Mouse (Mus musculus) urinary bladder, postnatal 4 days (tissue): ENCODE measurements at regions not wholly inside any gene's neighbourhood (a gene's known extent, or its start where the extent isn't known, plus 50 kb on each side); places are given as distances from the start of the nearest gene placed in this dataset.

ENCODE experiments used
- DNase-seq, 2 experiments: peaks; one replicate each; pipeline ENCODE4 v3.0.0; 2021 to 2022; ENCODE audit warnings: low spot score in 2 of 2

DNA sequence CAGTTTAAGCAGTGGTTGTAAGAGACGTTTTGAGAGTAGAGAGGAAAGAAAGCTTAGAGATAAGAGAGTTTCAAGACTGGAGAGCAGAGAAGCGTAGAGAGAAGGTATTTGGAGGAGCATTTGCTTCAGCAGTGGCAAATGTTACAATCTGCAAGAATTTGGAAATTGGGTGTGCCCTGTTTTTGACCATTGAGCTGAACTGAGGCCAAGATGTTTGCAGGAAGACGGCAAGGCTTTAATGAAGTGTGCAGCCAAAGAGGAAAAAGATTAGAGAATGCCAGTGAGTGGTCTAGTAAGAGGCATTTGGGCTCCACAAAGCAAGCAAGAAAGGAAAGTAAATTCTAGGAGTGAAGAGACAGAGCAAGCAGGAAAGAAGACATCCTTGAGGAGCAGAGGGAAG lies 168.8 kb upstream of the Fggy start:
- no peak for DNase-seq

DNA sequence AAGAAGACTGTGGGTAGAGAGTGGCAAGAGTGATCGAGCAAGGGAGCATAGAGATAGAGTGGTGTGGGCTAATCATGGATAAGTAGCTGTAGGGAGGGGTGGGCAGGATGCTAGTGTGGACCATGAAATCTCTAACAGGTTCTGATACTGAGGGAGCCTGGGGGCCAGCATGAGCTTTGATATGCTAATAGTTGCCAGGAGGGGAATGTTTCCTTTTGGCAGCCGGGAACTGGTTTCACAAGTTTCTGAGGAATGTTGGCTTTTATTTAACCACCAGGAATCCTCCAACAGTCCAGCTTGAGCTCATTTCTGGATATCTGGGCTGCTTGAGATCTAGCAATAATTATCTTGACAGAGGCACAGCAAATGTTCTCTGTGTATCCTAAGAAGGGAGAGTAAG lies 167.7 kb upstream of the Fggy start:
- no peak for DNase-seq

DNA sequence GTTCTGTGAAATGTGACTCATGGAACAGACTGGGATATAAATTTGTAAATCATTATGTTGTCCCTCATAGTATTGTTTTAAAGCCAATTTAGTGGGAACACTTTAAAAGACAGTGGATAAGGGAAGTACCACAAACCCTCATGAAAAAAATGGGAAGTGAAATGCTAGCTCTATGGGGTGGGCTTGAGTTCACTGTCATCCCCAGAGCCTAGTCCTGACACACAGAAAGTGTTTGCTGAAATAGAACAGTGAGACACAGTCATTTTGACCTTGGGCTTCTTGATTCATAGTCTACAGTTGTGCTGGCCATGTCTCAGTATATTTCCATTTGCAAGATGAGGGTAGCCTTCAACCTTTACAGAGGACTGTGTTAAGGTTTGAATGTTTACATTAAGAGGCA lies 166.8 kb upstream of the Fggy start:
- no peak for DNase-seq

DNA sequence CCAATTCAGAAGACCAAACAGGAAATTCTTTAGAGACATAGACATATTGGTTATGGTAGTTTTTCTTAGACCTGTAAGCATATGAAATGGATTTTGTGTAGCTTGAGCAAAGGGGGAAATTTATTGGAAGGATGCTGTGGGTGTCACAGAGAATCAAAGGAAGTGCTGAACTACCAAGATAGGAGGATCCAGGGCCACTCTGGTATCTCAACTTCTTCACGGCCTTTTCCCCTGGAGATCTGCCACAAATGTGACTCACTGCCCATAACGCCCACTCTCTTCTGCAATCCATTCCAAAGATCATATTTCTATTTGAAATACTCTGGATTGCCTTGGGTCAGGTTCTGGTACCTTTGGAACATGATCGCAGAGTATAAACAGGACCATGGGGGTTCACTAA lies 161.6 kb upstream of the Fggy start:
- DNase-seq = no peak

DNA sequence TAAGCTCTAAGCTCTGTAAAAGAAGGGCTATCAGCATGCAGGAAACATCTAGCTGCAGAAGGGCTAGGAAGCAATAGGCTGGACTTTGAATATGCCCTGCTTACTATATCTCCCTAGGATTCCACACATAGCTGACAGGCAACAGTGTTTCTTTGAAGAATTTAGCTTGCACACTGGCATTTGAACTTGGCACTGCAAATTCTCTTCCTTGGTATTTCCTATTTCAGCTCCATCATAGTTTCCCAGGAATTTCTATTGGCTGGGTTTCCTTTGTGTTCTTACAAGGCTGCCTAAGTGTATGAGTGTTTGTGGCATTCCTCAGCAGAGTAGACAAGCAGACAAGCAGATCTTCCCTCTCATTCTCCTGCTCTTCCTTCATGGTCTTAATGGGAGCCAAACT lies 159.0 kb upstream of the Fggy start:
- DNase-seq = no peak

DNA sequence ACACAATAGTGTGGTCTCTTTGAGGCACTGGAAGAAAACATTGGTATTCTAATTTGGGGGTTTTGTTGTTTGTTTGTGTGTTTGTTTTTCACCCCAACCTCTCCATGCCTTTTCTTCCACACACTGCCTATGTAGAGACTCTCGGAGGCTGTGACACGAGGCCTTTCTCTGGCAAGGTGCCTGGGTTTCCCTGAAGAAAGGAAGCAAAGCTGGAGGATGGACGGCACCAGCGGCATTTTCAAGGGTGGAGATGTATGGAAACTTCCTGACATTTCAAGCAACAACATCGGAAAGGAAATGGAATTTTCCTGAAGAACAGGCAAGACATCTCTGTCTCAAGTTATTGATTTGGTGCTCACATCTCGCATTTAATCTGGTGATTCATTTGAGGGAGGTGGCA lies 155.0 kb upstream of the Fggy start:
- DNase-seq = no peak

DNA sequence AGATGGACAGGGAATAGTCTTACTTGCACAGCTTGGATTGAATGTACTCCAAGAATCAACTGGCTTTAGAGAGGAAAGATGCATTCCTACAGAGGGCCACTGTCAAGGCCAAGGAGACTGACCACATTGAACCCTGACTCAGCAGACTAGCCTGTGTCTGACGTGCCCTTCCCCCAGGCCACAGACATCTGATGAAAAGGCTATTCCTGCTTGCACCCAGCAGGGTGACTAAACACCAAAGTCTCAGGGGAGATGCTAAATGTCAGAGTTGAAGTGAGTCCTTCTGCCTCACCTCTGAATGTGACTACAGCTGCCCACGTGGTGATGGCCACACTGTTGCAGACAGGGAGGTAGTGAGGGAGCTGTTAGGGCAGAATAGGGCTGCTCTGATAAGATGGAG lies 140.2 kb upstream of the Fggy start:
- no peak for DNase-seq

DNA sequence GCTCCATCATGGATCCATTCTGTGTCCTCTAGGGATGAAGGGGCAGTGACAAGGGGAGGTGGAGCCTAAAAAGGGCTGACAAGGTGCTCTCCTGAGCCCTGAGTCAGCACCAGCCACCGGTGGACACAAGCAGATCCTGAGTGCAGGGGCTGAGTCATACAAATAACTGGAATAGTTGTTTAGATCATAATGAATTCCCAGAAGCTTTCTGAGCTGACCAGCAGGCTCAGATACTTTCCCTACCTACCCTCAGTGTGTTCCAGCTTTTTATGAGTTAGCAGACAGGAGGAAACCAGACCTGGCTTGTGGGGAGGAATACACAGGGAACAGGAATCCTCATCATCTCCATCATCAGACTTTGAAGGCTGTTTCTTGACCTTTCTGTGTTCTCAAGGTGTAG lies 130.7 kb upstream of the Fggy start:
- no peak for DNase-seq

DNA sequence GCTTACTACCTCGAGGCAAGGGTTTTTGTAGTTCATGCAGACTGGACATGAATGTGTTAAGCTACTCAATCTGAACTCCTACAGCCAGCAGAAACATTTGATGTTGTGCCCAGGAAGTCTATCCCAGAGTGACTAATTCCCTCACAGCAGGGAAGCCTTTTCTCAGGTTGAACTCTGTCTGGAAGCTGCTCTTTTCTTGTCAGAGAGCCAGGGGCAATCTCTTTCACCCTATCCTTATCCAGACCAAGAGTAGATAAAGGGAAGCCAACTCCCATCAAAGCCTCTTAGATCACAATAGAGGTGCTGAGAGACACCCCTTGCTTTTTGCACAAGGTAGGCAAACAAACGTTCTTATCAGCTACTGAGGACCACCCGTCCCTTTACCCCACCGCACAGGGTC lies 122.8 kb upstream of the Fggy start:
- no peak for DNase-seq

DNA sequence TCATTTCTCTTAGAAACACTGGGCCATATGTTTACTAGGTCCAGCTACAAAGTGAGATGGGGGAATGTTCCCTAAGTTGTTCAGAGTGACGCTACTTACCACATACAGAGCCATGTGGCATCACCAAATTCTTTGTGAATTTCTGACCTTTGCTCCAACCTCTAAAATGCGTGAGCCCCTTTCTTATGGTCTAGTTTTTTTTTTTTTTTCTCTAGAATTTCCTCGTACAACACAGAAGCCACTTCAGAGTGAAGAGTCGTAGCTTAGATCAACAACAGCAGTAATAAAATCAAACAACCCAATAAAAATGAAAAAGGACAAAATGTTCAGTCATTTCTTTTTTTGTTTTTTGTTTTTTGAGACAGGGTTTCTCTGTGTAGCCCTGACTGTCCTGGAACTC lies 122.2 kb upstream of the Fggy start:
- no peak for DNase-seq

DNA sequence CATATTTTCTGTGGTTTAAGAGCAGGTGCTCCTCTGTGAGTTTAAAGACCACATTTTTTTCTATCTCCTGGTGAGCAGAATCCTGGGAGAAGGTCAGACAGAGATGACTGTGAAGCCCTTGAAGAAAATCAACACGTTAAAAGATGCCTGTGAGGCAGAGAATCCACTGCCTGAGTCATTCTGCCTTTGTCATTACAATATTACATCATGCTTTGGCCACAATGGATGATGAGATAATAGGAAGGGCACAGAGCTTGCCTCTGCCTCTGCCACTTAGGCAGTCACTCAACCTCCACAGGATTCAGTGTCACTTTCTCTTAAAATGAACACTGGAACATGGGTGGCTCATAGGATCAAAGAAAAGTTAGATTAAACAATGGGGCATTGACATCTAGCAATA lies 117.5 kb upstream of the Fggy start:
- no peak for DNase-seq

DNA sequence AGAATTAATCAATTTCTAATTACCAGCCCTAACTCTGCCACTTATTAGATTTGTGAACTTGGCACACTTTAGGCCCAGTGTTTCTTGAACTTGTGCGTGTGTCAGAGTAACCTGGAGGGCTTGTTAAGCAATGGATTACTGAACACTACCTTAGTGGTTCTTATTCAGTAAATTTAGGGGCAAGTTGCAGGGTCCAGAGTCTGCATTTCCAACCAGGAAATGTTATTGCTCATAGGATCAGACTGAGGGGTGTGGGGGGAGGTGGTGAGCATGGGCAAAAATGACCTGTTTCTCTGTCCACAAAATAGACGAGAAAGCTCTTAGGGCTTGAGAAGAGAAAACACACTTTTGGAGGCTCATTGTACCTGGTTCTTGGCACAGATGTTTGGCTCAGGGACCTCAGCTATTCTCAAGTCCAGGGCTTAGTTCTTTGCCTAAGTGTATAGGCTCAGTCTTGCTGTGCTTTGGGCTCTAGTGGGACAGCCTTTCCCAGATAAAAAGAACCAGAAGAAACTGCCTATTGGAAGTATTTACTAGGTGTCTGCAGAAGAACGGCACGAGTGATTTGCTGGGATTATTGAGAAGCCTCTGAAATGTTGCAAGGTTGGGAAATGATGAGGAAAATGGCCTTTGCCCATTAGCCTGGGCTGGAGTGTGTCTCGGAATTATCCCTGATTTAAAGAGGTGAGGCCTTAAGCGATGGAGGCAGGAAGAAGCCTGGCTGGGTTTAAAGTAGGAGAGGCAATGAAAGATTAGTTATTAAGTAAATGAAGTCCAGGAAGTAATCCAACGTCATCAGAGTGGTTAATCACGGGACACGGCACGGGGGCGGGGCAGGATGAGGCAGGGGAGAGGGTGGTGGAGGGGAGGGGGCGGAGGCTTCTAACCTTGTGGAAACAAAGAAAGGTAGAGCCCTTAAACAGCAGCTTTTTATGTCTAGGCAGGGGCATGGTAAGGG lies 113.2 kb upstream of the Fggy start:
- no peak for DNase-seq

DNA sequence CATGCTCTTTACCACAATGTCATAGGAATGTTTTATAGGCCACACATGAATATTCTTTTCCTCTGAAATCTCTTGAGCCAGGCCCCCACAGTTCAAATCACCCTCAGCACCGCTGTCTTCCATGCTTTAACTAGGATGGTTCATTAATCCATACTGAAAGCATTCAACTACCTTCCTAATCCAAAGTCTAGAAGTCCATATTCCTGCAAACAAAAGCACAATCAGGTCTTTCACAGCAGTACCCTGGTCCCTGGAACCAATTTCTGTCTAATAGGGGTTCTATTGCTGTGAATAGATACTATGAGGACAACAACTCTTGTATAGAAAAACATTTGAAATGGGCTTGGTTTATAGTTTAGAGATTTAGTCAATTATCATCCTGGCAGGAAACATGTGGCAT lies 107.0 kb upstream of the Fggy start:
- DNase-seq = no peak

DNA sequence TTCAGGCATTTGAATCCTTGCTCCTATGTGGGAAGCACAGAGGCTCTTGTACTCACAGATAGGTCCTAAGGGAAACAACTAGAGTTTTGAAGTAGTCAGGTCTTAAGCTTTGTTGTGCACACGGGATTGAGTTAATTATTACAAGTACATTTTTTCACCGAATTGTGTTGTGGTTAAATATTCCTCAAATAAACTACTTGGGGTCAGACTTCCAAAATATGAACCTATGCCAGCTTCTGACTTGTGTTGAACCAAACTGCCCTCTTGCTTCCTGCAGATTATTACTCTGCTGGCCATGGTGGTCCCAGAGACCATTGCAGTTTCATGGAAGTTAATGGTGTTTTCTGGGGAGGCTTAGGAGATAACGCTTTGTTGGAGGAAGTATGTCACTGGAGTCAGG lies 105.5 kb upstream of the Fggy start:
- DNase-seq = no peak

DNA sequence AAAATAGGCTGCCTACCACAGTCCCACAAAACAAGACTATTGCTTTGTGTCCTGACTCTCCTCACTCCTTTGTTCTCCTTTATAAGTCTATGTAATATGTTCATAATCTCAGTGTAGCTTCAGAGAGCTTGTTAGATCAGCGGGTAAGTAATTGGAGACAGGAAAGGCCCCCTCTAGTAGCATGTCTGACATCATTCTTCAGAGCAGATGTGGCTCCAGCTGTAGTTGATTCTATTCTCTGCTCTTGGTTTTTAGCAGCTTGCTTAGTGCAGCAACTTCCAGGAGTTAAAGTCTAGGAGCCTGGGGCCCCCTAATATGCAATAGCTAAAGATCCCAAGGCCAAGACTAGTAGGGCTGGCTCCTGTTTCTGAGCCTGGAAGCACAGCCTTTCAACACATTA lies 101.0 kb upstream of the Fggy start:
- no peak for DNase-seq

DNA sequence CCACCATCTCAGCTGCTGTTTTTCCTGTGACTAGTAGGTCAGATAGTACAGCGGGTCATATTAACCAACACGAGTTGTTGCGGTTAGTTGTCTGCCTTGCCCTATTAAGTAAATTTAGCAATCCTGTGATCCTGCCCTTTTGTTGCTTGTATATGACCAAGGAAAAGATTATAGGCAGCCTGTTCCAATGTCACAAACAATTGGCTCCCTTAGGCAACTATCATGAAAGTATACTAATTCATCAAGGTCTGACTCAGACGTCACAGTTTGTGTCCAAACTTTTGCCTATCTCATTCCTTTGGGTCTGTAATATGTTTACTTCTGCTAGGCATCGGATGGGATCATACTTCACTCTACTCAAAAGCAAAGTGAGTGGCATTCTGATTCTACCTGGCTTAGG lies 100.4 kb upstream of the Fggy start:
- DNase-seq = no peak

DNA sequence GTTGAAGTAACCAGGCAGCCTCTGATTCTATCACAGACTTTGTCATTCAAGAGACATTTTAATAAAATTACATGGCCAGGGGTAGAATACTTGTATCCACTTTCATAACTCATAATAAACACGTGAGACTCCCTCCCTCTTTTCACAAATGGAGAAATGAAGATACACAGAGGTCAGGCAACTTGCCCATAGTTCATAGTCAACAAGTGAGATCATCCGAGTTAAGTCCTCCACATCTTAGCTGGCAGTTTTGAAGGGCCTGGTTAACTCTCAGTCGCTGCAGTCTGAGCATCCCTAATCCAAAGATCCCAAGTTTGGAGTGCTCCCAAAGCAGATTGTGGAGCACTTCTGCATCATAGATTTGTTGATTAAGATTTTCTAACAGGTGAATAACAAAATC lies 94.8 kb upstream of the Fggy start:
- no peak for DNase-seq

DNA sequence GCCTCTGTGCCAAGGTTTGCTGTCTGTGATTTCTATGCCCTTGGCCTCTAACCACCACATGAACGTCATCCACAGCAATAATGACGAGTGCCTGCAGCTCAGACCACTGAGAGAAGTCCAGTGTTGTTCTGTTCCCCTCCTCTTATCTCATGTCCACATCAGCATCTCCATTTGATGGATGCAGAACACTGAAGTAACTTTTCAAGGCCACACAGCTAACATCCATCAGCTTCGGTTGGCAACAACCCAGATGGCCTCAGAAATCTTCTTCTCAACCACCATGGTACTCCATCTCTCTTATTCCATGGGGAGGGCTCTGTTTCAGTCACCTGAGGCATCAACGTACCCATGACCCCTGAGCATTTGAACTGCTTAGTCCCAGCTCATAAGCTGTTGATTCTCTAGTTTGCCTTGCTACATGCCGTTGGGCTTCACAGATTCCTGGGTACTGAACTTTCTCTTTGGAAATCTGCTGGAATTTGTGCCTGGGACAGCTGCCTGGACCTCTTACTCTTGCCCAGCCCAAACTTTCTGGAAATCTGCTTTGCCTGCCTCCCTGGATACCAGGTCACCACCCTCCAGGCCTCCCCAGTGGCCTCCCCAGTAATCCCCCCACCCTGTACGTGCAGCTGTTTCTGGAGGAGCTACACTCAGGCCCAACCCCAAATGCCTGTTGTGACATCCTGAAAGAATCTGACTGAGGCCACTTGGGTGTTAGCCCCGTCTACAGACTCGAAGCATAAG lies 94.1 kb upstream of the Fggy start:
- no peak for DNase-seq

DNA sequence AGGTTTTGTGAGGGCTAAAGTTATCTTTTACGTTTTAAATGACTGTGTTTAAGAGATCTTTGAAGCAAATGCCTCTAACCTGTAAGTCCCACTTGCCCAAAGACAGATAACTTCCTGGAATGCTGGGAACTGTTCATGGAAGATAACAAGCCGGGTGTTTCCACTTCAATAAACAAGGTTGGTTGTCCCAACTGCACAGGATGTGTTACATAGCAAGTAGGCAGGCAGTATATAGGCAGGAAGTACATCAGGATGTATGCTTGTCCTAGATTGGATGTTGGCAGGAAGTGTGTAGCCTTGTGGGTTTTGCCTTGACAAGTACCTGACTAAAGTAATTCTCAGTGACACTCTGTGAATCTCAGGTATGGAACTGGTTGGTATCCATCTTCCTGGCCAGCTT lies 90.7 kb upstream of the Fggy start:
- no peak for DNase-seq

DNA sequence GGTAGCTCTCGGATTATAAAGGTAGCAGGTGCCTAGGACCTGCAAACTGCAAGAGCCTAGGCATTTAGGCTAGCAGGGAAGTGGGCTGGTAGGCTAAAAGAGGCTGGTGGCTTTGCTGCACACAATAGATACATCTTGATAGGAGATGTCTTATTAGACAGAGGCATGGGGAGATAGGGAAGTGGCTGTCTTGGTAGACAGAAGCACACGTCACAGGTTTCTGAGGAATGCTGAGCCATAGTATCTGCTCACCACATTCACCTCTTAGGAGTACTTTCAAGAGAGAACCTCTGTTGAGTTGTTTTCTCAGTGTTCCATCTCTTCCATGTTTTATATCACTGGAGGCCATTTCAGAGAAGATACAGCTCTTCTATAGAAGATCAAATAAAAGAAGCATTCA lies 89.8 kb upstream of the Fggy start:
- no peak for DNase-seq

DNA sequence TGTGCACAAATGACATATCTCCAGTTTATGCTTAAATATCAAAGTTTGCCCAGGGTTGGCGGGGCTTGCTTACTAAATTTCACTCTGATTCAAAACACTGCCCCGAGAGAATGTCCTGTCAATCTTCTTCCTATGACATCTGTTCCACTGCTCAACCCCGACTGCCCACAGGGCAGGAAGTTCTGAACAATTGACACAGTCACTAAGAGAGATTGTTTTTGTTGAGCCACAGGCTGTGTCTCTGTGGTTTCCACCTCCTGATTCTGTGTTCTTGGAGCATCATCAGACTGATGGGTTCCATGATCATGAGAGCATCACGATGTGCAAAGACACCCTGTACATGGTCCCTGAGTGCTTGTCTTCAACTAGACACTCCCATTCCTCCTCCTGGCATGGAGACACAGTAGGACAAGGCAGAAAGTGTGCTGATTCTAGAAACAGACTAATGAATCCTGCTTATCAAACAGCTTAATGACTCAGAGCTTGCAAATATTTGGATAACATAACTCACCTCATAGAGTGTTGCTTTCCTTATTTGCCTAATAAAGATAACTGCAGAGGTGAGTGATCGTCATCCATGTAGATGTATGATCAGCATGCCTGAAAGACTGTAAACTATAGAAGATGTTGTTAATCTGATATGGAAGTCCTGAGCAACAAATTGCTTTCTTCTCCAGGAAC lies 82.4 kb upstream of the Fggy start:
- DNase-seq = no peak

DNA sequence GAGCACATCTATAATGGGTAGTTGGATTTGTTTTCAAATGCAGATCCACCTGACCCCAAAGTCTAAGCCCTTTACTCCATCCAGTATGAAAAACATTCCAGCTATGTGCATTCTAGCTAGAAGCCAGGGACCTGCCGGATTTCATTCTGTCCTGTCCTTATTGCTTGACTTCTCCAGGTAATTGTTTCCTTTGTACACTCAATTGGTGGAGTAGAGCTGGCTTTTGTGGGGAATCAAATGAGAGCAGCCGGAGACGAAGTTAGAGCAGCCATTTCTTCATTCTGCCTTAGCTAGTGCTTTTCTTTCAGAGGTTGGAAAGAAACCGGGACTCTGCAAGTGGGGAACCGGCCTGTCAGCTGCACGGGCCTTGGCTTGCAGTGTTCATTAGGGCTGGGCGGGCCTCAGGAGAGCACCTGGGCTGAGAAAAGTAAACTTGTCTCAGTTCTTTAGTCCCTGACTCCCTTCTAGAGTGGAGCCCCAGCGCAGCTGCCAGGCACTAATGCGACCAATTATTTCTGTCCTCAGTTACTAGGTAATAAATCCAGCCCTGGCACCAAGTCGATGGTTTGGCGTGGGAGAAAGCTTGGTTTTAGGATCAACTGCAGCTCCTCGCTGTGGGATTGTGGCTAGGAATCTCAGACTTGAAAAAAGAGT lies 81.1 kb upstream of the Fggy start:
- DNase-seq = no peak
